Mouse (Mus musculus) liver, embryonic 12.5 days (tissue): Measurements from ENCODE around the gene Gm21870. TPM values are rescaled to one million over a fixed set of nuclear protein-coding genes. Genes with fewer than 3 reads are reported as not detected.
"Not testable (repeated sequence)": the region's sequence is repeated elsewhere in the genome, so short reads cannot be mapped to it uniquely, and the experiment has no call there.

Source experiments
- ATAC-seq: fragments of 200-750 bp; cut with Nextera tagmentation; 2 replicates; pipeline ENCODE4 v1.8.0; 2017; ENCODE audit warnings: moderate number of reproducible peaks, mild to moderate bottlenecking, moderate library complexity
- H3K27ac ChIP-seq: fragments of 300-500 bp; sonication (generic); 2 replicates; pipeline ENCODE4 v1.5.1; 2016; ENCODE audit warnings: mild to moderate bottlenecking
- H3K27me3 ChIP-seq: fragments of 300-500 bp; sonication (generic); replicated peaks from 2 replicates; pipeline ENCODE4 v1.6.1; 2016; ENCODE audit warnings: mild to moderate bottlenecking, moderate library complexity
- H3K36me3 ChIP-seq: fragments of 300-500 bp; sonication (generic); 2 replicates; pipeline ENCODE4 v1.6.1; 2016; ENCODE audit warnings: mild to moderate bottlenecking, moderate library complexity
- H3K4me1 ChIP-seq: fragments of 300-500 bp; sonication (generic); 2 replicates; pipeline ENCODE4 v1.6.1; 2016
- H3K4me2 ChIP-seq: fragments of 300-500 bp; sonication (generic); 2 replicates; pipeline ENCODE4 v1.6.1; 2016; ENCODE audit warnings: mild to moderate bottlenecking, moderate library complexity
- H3K4me3 ChIP-seq: fragments of 300-500 bp; sonication (generic); 2 replicates; pipeline ENCODE4 v1.5.1; 2016; ENCODE audit warnings: mild to moderate bottlenecking, moderate library complexity
- H3K9ac ChIP-seq: fragments of 300-500 bp; sonication (generic); 2 replicates; pipeline ENCODE4 v1.6.1; 2016; ENCODE audit warnings: mild to moderate bottlenecking, moderate library complexity
- H3K9me3 ChIP-seq: fragments of 300-500 bp; sonication (generic); replicated peaks from 2 replicates; pipeline ENCODE4 v1.6.1; 2016; ENCODE audit warnings: mild to moderate bottlenecking, moderate library complexity
- WGBS: fragments of 180-500 bp; shearing (Covaris S2); methylation state at CpG from one replicate; pipeline ENCODE4 v1.1.7; 2016; ENCODE audit not compliant: insufficient replicate concordance; 5-methylcytosine and 5-hydroxymethylcytosine counted together
- polyA plus RNA-seq: library from polyadenylated mRNA; unstranded; fragments of >200 nt; fragmentation: Nextera tagmentation; extraction: Ambion mirVana; gene quantifications from 2 replicates; pipeline ENCODE4 v1.2.1, GENCODE M21; 2016

Gm21870 gene
- not detected in 2 replicates for polyA plus RNA-seq

DNA sequence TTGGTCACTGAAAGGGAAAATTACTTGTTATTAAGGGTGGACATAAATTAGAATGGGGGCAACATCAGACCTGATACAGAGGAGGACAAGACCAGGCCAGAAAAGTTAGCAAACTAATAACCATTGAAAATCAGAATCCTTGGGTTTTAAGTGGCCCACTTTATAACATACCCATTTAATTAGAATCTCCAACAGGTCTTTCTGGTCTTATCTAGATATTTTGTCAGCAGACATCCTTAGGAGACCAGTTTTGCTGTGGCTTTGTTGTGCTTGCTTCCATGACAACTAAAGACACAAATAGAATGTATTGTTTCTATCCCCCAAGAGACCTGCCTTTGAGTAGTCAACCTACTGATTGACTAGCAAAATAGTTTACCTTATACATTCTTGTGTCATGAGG lies at the start of gene Gm21870:
TSS of gene Gm21870 (minus strand) at position 101 of the 400 bp plus-strand sequence.
- H3K4me3 ChIP-seq, H3K27ac ChIP-seq, H3K36me3 ChIP-seq, H3K9me3 ChIP-seq, H3K9ac ChIP-seq, ATAC-seq, H3K4me1 ChIP-seq, H3K4me2 ChIP-seq, H3K27me3 ChIP-seq: not testable (repeated sequence)

GRCm38 (mm10) chrX:33956440-33956839 lies 30.2 kb downstream of the Gm21870 start, which contains the start of gene Btbd35f6:
Gene Btbd35f6, minus strand, starts transcription at chrX:33956540.
- H3K27ac ChIP-seq, H3K27me3 ChIP-seq, H3K9ac ChIP-seq, ATAC-seq, H3K4me2 ChIP-seq, H3K36me3 ChIP-seq, H3K9me3 ChIP-seq, H3K4me3 ChIP-seq, H3K4me1 ChIP-seq: not testable (repeated sequence)
- WGBS: 45% methylated on average over 2 of the region's 4 CpGs

Other genes with a start within 250 kb of the Gm21870 start
- not detected in 2 replicates for gene Btbd35f6, start 30.3 kb downstream of the Gm21870 start, polyA plus RNA-seq
- gene Btbd35f9, start 174.7 kb upstream of the Gm21870 start, polyA plus RNA-seq: not detected in 2 replicates